Comparison of ENCODE assay signal across 1 mouse cellular context in the genomic region with DNA sequence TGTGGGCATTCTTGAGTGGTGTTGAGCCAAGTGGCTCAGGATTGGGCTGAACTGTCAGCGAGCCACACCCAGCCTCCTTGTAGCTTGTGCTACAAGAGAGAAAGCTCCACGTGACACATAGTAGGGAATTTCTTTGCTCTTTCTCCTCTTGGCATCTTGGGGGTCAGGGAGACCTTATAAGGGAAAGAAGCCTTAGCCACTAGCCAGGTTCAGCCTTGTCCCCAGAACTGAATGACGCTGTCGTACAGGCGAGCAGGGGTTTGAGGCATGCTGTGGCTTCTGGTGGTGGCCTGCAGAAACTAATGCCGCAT.
TF ChIP-seq lines count a peak whose summit lies in the region.

No protein-coding gene starts in this region.

TF ChIP-seq in MEL, 35 proteins besides CTCF, POLR2A, EP300 and RAD21:
- TF ChIP-seq ZMIZ1 (IDR thresholded peaks at IDR 0.05; ENCODE audit: low read depth, low read length) (no peak), POLR2AphosphoS5 (IDR thresholded peaks at IDR 0.05; ENCODE audit: borderline replicate concordance, low read depth, low read length) (no peak), ZKSCAN1 (IDR thresholded peaks at IDR 0.05; ENCODE audit: low read depth, low read length) (peak; percentile 44; the same call in 1 of the 2 replicates), ETS1 (IDR thresholded peaks at IDR 0.05; ENCODE audit: low read depth, low read length) (no peak), BHLHE40 (IDR thresholded peaks at IDR 0.05; ENCODE audit: borderline replicate concordance, low read depth, low read length) (no peak), SMC3 (IDR thresholded peaks at IDR 0.05; ENCODE audit: low read depth, low read length) (no peak)
